Mouse (Mus musculus): Measurements from ENCODE around the gene Pomc.
"Not testable (repeated sequence)": the region's sequence is repeated elsewhere in the genome, so short reads cannot be mapped to it uniquely, and the experiment has no call there.

Pomc gene

GRCm38 (mm10) chr12:3973169-3973568, 18.4 kb downstream of the Pomc start:
- DNase-seq: not testable (repeated sequence)

DNA sequence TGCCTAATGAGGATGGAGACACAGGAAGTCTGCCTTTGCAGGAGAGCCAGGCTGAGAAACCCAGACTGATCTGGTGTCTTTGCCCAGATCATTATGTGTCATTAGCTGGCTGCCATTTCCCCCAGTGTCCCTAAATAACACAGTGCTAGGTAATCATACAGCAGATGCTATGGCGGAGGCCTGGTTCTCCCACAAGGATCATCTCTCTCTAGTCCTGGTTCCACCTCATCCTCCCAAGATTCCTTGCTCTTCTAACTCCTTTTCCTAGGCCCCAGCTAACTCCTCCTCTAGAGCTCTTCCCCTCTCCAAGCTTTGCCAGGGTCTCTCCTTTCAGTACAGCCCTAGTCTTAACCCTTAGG, 26.2 kb downstream of the Pomc start:
- no peak for DNase-seq

GRCm38 (mm10) chr12:3981350-3982131, 26.8 kb downstream of the Pomc start:
- peak; percentile 62 to 71 for DNase-seq

GRCm38 (mm10) chr12:3982257-3982656, 27.5 kb downstream of the Pomc start:
- peak; percentile 75 to 79 for DNase-seq

DNA sequence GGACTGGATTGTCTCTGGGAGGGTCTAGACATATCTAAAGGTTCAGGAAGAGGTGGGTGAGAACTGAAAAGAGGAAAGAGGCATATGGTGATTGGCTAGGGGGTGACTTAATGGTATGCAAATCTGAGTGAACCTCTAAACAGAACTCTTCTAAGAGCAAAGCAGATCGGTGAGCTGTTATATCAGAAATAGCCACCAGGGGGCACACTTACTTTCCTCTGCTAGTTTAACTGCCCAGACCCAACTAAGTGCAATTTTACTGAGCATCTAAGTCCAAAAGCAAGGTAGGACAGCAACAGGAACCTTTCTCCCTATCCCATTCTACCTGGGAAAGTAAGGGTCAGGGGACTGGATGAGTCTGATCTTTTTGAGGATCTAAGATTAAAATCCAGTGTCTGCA, 29.0 kb downstream of the Pomc start:
- peak; percentile 85 to 95 for DNase-seq

DNA sequence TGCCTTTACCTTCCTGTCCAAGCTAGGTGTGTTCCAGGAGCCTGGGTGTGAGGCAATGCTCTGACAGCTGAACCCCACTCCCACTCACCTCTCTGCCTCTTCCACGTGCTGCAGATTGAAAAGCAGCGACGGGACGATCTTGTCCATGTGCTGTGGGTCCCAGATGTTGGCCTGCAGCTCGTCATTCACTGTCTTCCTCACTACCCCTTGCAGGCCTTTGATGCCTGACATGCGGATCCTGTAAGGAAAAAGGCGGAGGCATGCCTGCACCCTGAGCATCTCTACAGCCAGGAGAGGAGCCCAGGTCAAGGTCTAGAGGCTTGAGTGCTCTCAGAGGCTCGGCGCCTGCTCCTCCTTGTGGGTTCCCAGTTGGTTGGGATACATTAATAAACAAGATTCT, 29.7 kb downstream of the Pomc start:
- DNase-seq: no peak

GRCm38 (mm10) chr12:3989943-3990342, 35.2 kb downstream of the Pomc start:
- DNase-seq: no peak

DNA sequence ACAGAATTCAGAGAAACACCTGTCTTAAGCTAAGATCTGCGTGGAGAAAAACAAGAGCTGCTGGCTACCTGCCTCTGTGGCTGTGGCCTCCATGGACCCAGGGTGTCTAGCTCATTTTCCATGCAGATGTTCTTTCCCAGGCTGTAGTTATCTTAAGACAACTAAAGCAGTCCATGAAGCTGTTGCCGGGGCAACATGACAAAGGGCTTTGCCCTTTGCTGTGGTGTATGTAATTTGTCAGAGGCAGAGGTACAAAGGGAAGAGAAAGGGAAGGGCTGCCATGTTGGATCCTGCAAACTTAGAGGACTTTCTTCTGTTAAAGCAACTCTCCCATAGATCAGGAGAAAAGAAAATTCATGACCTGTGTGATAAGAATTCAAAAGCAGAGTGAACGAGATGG, 36.3 kb downstream of the Pomc start:
- no peak for DNase-seq

- DNase-seq: no peak
Measured at GRCm38 (mm10) chr12:3996749-3997148, 42.0 kb downstream of the Pomc start.

DNA sequence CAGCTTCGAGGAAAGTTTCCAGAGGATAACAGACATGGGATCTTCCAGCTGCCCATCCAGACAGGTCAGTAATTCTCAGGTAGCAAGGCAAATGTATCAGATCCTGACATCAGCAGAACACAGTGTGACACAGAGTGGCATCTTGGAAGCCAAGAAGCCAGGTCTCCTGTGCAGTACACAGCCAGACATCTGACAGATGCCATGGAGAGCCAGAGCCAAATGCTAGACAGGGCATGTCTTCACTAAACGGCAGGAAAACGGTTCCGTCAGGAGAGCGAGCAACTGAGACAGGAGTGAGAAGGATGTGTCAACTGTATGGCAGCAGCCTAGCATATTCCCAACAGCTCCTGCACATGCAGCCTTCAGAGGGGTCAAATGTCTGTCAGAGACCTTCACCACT, 45.7 kb downstream of the Pomc start:
- no peak for DNase-seq

DNA sequence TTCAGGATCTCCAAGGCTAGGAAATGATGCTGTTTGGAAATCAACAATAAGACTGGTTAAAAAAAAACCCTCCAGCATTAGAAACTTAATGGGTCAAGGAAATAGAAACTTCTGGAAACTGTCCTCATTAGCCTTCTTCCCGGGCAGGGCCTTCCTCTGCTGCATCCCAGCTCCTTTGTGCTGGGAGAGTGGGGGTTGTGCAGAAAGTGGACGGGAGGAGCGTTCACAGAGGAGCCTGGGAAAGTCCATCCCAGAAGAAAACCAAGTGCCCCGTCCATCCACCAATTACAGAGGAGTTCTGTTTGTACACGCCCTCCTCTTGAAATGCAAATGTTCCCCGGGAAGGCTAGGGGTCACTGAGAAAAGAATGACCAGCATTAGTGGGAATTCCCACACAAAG, 49.9 kb downstream of the Pomc start:
- DNase-seq: no peak

DNA sequence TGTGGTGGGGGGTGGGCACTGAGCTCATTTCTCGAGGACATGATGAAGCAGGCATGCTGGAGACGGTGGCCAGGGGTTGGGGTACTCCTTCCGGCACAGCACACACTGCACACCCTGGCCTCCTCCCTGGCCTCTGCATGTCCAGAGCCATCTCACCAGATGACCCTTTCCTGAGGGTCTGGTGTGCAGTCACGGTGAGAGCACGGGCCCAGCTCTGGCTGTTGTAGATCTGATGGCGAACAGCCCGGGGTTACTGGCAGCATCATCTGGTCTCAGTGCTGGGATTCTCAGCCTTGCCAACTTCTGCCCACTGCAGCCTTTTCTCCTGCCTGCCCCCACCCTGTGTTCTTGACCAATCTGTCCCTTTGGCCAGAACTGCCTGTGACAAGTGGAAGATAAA, 51.3 kb downstream of the Pomc start:
- DNase-seq: peak; percentile 76 to 81

DNA sequence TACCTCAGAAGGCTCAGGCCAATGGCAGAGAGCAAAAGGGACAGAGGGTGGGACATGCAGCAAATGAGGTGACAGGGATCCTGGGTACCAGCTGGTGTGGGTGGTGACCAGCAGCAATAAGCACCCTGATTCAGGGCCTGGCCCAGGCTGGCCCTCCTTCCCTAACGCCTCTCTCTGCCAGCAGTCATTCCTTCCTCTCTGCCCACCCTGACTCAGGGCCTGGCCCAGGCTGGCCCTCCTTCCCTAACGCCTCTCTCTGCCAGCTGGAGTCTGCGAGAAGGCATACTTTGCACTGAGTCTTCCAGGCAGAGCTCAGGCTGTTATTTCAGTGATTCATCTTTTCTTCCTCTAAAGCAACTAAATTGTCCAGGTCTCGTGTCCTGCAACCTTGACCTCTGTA, 52.4 kb downstream of the Pomc start:
- peak; percentile 68 to 74 for DNase-seq

DNA sequence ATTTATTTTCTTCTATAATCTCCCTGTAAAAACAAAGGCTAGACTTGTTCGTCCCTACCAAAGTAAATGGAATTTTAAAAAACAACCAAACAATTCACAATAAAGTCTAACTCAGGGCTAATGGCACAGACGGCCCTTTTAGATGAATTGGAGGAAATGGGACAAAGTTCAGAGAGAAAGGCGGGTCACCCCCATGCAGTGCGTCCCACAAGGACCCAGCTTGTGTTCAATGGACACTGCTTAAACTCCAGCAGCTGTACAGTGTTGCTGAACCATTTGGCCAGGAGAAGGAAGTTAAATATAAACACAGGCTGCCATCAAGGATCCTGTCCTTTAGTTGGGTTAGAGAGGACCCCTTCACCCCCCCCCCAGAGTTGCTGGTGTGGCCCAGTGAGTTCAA, 53.0 kb downstream of the Pomc start:
- DNase-seq: no peak

DNA sequence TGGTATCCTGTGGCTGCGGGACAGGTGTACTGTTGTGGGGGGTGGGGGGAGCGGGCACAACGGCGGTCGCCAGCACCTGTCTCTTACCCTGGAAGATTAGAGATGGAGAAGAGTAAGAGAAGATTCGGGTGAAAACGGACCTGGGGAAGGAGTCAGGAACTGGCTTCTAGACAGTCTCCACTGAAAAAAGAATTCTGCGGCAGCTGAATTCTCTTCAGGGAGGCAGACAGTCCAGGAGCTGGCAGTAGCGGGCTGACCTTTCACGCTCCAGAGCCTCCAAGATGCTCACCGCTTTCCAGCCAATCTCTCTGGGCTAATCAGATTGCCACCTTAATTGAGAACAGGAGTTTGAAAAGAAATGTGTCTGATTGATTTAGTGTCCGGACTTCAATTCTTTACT, 54.0 kb downstream of the Pomc start:
- DNase-seq: peak; percentile 82 to 84
